In the genomic region with DNA sequence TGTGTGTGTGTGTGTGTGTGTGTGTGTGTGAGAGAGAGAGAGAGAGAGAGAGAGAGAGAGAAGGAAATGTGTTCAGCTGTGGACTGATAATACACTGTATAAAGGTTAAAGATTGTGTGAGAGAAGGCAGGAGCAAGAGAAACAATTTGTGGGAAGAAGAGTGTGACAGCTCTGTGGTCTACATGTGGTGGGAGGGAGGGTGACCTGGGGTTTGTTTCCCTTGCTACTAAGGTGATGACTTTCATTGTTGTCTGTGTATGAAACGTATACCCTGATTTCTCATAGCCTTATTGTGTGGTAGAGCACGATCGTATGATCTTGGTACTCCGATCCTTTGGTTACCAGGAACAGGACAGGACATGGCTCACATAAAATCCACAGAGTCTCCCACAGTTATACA, we compare ENCODE assay signal across 16 mouse cellular contexts.
"Had no signal": no experiment of that assay in that cellular context is flagged by ENCODE, and none has a peak within 500 bp of the region (broad histone marks: within the 10 kb centered on the region; RNA-seq: fewer than 3 reads in every experiment).

No protein-coding gene starts in this region.

- H3K27ac ChIP-seq: limb, embryonic 15.5 days; liver, embryonic 12.5 days; lung, embryonic 15.5 days; macrophage; midbrain, embryonic 10.5 days; stomach, embryonic 15.5 days had no signal

- H3K9me3 ChIP-seq: limb, embryonic 15.5 days; liver, embryonic 12.5 days; lung, embryonic 15.5 days; midbrain, embryonic 10.5 days; stomach, embryonic 15.5 days had no signal

- H3K27me3 ChIP-seq: limb, embryonic 15.5 days; liver, embryonic 12.5 days; lung, embryonic 15.5 days; stomach, embryonic 15.5 days had no signal

- H3K4me3 ChIP-seq: limb, embryonic 15.5 days; liver, embryonic 12.5 days; lung, embryonic 15.5 days; midbrain, embryonic 10.5 days; stomach, embryonic 15.5 days had no signal

- H3K4me2 ChIP-seq: limb, embryonic 15.5 days; liver, embryonic 12.5 days; lung, embryonic 15.5 days; stomach, embryonic 15.5 days had no signal

- DNase-seq: kidney, adult 8-10 months; kidney, postnatal 25 days; layer of hippocampus, adult 9-11 months; layer of hippocampus, postnatal 36 days; lung, postnatal 14 days; midbrain, embryonic 14.5 days; right cerebral cortex, postnatal 4 days; spleen, adult 18-20 months; thymus, postnatal 4 days had no signal

- H3K4me1 ChIP-seq: limb, embryonic 15.5 days; liver, embryonic 12.5 days; lung, embryonic 15.5 days; midbrain, embryonic 10.5 days; stomach, embryonic 15.5 days had no signal

- ATAC-seq: intestine, postnatal 0 days; liver, embryonic 12.5 days had no signal

- H3K36me3 ChIP-seq: limb, embryonic 15.5 days; liver, embryonic 12.5 days; lung, embryonic 15.5 days; midbrain, embryonic 10.5 days; stomach, embryonic 15.5 days had no signal

- H3K9ac ChIP-seq: limb, embryonic 15.5 days; liver, embryonic 12.5 days; lung, embryonic 15.5 days; stomach, embryonic 15.5 days had no signal
